Mouse (Mus musculus) embryo, embryonic 9.5 days (tissue): ENCODE data around the gene Wdr54.

Experiments
- DNase-seq: peaks from one replicate; pipeline ENCODE4 v3.0.0-alpha.2; 2017; ENCODE audit errors: extremely low spot score

Gene Wdr54

GRCm38 (mm10) chr6:83159456-83159855, 3.3 kb upstream of the Wdr54 start:
- peak; percentile 39 for DNase-seq

DNA sequence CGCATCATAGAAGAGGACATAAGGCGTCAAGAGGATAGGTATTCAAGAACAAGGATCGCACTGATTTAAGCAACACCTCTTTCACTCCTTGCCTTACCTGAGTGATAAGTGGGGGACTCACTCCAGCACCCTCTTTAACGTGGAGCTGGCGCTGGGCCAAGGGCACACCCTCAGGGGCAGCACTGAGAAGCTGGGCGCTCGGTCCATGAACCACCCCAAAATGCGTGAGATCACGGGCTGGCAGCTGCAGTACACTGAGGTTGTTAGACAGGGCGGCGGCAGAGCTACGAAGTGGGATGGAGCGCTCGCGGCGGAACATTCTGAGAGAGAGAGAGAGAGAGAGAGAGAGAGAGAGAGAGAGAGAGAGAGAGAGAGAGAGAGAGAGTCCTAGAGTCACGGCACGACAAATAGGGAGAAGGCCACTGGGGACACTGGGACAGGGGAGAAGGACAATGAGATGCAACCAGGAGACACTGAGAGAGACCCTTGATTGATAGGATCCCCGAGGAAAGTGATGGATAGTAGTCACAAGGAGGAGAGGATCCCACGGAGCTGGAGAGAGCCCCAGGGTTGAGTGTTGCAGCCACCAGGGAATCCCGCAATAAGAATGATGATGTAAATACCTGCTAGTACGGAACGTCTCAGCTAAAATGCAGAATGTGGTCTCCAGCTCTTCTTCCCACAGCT, 502 bp downstream of the Wdr54 start:
- no peak for DNase-seq

DNA sequence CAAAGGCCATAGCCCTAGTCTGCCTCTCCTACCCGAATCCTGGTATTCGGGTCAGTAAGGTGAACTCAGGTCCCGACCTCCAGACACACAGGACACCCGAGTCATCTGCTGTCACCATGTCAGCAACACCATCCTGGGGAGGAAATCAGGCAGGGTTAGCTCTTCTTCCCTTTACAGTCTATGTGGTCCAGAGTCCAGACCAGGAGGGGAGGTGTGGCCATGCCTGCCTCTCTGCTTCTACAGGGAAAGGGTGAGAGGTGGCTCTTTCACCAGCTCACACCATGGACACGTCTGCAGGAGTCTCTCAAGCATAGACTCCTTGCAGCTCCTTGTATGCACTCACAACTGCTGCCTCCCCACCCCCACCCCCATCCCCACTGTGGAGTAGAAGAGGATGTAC, 2.7 kb downstream of the Wdr54 start:
- DNase-seq: no peak

GRCm38 (mm10) chr6:83153038-83153437, 3.2 kb downstream of the Wdr54 start:
- DNase-seq: no peak

DNA sequence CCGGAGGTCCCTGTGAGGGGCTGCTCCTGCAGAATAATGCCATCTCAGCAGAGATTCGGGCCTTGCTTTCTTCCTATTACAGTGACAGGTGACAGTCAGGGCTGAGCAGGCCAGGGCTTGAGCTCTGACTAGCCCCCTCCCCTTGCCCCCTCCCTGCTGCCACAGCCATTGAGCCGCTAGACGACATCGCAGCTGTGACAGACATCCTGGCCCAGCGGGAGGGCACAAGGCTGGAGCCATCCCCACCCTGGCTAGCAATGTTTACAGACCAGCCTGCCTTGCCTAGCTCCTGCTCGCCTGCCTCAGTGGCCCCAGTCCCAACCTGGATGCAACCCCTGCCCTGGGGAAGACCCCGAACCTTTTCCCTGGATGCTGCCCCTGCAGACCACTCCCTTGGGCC, 4.5 kb downstream of the Wdr54 start:
- no peak for DNase-seq

GRCm38 (mm10) chr6:83147280-83147679, 8.9 kb downstream of the Wdr54 start:
- DNase-seq: no peak

DNA sequence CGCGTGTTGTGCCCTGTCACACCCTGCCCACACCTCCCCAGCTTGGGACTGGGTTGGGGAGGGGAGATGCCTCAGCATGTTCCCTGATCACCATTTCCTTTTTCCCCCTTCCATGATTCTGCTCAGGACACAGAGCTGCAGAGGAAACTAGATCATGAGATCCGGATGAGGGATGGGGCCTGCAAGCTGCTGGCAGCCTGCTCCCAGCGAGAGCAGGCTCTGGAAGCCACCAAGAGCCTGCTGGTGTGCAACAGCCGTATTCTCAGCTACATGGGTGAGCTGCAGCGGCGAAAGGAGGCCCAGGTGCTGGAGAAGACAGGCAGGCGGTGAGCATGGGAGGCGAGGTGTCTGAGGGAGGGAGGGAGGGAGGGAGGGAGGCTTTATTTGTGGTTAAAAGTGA, 10.4 kb downstream of the Wdr54 start:
- no peak for DNase-seq

- DNase-seq: no peak
Measured at GRCm38 (mm10) chr6:83145209-83145608, 11.0 kb downstream of the Wdr54 start.

GRCm38 (mm10) chr6:83142886-83143285, 13.3 kb downstream of the Wdr54 start:
- DNase-seq: no peak

GRCm38 (mm10) chr6:83142211-83142731, 13.9 kb downstream of the Wdr54 start:
- DNase-seq: peak; percentile 41

DNA sequence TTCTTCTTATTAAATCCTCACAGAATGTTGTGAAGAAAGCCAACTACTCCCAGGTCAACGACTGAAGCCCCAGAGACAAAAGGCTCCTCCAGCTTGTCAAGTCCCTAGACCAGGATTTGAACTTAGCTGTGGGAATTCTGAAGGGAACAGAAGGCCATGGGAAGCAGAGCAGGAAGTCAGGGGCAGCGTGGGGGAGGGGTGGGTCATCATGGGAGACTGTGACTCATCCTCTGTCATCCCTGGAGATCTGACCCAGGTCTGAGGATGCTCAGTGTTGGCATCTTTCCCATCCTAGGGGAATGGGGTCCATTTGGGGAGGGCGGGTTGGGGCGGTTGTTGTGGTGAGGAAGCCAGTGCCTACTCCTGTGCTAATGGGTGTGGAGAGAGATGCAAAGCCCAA, 14.6 kb downstream of the Wdr54 start:
- DNase-seq: no peak

- DNase-seq: no peak
Measured at GRCm38 (mm10) chr6:83140044-83140443, 16.2 kb downstream of the Wdr54 start.

GRCm38 (mm10) chr6:83138056-83138455, 18.1 kb downstream of the Wdr54 start:
- peak; percentile 78 for DNase-seq

DNA sequence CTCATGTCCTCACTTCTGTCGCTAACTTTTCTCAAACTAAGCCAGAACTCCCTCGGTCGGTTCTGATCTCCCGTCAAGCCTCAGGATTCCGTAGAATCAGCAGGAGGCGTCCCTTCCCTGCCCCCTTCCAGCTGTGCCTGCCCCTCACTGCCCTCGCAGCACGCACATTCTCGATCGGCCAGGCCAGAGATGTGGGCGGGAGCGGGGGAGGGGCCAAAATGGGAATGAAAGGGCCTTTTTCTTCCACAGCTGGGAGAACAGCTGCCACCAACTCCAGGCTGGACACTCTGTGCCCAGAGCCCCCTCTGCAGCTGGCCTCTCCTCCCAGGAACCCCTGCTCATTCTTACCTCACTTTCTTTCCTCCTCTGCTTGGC, 18.6 kb downstream of the Wdr54 start:
- DNase-seq: peak; percentile 96

GRCm38 (mm10) chr6:83136881-83137575, 19.2 kb downstream of the Wdr54 start:
- peak; percentile 89 for DNase-seq

GRCm38 (mm10) chr6:83136291-83136880, 19.8 kb downstream of the Wdr54 start:
- DNase-seq: no peak

DNA sequence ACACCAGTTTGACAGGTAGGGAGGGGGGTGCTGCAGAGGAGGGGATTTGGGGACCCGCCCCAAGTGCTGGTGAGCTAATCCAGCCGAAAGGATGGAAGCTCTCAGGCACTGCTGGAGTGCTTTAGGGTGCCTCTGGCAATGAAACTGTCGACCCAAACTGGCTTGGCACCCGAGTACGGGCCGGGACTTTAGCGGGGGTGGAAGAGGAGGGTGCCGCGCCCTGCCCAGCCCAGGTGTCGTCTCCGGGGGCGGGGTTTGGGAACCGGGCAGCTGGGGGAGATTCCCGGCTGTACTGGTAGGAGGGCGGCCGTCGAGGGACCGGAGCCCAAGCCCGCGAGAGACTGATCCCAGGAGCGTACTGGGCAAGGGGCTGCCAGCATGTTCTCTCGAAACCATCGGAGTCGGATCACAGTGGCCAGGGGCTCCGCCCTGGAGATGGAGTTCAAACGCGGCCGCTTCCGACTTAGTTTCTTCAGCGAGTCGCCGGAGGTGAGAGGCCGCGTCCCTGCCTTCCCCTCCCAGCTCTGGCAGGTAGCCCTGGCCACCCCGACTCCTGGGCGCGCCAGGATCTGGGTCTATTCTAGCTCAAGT, 20.5 kb downstream of the Wdr54 start:
- DNase-seq: no peak

GRCm38 (mm10) chr6:83134951-83135513, 21.2 kb downstream of the Wdr54 start, which contains the start of gene Rtkn:
Gene Rtkn (plus strand): TSS chr6:83135463.
- no peak for DNase-seq

- DNase-seq: no peak
Measured at GRCm38 (mm10) chr6:83134226-83134625, 22.0 kb downstream of the Wdr54 start.

DNA sequence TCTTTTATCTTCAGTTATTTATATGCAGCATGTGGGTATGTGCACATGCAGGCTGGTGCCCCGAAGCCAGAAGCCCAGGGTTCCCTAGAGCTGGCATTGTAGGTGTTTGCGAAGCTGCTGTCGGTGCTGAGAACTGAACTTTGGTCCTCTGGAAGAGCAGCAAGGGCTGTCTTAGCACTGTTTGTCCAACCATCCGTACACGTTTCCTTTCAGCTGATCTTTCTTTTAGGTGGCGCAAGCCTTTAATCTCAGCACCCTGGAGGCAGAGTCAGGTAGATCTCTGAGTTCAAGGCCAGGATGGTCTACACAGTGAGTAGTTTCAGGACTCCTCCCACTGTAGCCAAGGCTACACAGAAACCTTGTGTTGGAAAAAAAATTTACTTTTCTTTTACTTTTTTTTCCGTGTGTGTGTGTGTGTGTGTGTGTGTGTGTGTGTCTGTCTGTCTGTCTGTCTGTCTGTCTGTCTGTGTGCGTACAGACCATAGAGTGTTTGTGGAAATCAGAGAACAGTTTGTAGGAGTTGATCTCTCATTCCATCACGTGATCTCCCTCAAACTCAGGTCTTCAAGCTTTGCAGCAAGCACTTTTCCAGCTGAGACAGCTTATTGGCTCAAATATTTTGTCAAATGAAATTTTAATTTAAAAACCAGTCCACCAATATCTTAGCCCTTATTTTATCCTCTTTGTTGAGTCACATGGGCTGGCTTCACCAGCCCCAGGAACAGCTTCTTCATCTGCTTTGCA, 23.8 kb downstream of the Wdr54 start:
- no peak for DNase-seq

DNA sequence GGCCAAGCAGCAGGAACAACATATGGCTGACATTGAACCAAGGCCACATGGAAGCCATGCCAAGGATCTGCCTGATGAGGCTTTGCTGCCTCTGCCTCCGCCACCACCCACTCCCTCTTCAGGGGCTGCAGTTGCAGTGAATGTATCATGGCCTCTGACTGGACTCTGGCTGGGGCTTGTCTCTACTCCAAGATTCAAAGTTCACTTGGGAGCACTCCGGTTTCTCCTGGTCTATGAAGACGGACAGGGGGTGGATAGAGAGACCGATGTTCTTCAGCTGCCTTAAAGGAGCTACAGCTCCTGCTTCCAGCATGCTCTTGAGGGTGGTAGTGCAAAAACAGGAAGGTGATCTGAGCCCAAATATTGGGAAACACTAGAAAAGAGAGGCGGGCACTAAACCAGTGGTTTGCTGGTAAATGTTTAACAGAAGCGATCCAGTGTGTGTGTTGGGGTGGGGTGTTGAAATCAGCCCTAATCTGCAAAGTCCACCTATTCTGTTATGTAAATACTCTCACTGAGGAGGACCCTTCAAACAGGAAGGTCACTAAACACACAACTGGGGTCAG, 24.6 kb downstream of the Wdr54 start:
- DNase-seq: no peak
